Mouse (Mus musculus): ENCODE measurements around the gene AU022252. TPM values are rescaled to one million over a fixed set of nuclear protein-coding genes. Genes with fewer than 3 reads are reported as not detected.

The AU022252 gene
- polyA plus RNA-seq, 1 experiment from 2014 or later, result 41.3 TPM

- no peak for DNase-seq (ENCODE audit: low spot score)
- no peak overlapping the region for H3K27ac ChIP-seq (replicated peaks)
- H3K27me3 ChIP-seq (ENCODE audit: low read depth, poor library complexity, severe bottlenecking), result no peaks in the 10 kb centered on the region
- H3K36me3 ChIP-seq, result no peaks in the 10 kb centered on the region
- WGBS, result 92% methylated on average over 4 of the region's 4 CpGs
- no peaks in the 10 kb centered on the region for H3K9me3 ChIP-seq (replicated peaks)
- peaks cover 27% of the 10 kb centered on the region for H3K4me1 ChIP-seq
- H3K4me3 ChIP-seq, result no peak overlapping the region
Measured at GRCm38 (mm10) chr4:119192757-119193156, 39.8 kb downstream of the AU022252 start.

GRCm38 (mm10) chr4:119191273-119191672 lies 41.2 kb downstream of the AU022252 start:
- H3K36me3 ChIP-seq, result no peaks in the 10 kb centered on the region
- WGBS, result 86% methylated on average over 3 of the region's 3 CpGs

GRCm38 (mm10) chr4:119190618-119191017 lies 41.9 kb downstream of the AU022252 start:
- H3K27me3 ChIP-seq (ENCODE audit: low read depth, poor library complexity, severe bottlenecking), result no peaks in the 10 kb centered on the region
- DNase-seq (ENCODE audit: low spot score), result no peak
- H3K27ac ChIP-seq (replicated peaks), result no peak overlapping the region
- WGBS, result 88% methylated on average over 8 of the region's 8 CpGs
- H3K36me3 ChIP-seq, result no peaks in the 10 kb centered on the region
- H3K4me1 ChIP-seq, result peaks cover 7% of the 10 kb centered on the region
- no peak overlapping the region for H3K4me3 ChIP-seq
- H3K9me3 ChIP-seq (replicated peaks), result no peaks in the 10 kb centered on the region

More at GRCm38 (mm10) chr4:119191273-119191672, 41.2 kb downstream of the AU022252 start:
- Histone ChIP-seq H3K4me1 (peaks cover 13% of the 10 kb centered on the region), H3K4me3 (no peak overlapping the region), H3K27ac (replicated peaks) (no peak overlapping the region), H3K27me3 (ENCODE audit: low read depth, poor library complexity, severe bottlenecking) (no peaks in the 10 kb centered on the region), H3K9me3 (replicated peaks) (no peaks in the 10 kb centered on the region)
- DNase-seq (ENCODE audit: low spot score), result no peak

GRCm38 (mm10) chr4:119189864-119190263 lies 42.6 kb downstream of the AU022252 start, which contains the start of gene Ermap:
Ermap (minus strand) TSS chr4:119190011.
- Histone ChIP-seq H3K27me3 (ENCODE audit: low read depth, poor library complexity, severe bottlenecking) (no peaks in the 10 kb centered on the region), H3K4me3 (no peak within 1 kb of the TSS; the same call in 1 of the 2 replicates), H3K9me3 (replicated peaks) (no peaks in the 10 kb centered on the region), H3K36me3 (no peaks in the 10 kb centered on the region), H3K27ac (replicated peaks) (peak within 1 kb of the TSS; percentile 58), H3K4me1 (peaks cover 4% of the 10 kb centered on the region; the same call in 1 of the 2 replicates)
- no peak for DNase-seq (ENCODE audit: low spot score)
- 82% methylated on average over 6 of the region's 6 CpGs for WGBS

GRCm38 (mm10) chr4:119189392-119189791 lies 43.1 kb downstream of the AU022252 start:
- Histone ChIP-seq H3K27ac (replicated peaks) (peak overlapping the region; percentile 58), H3K36me3 (no peaks in the 10 kb centered on the region), H3K4me1 (peaks cover 4% of the 10 kb centered on the region; the same call in 1 of the 2 replicates), H3K9me3 (replicated peaks) (no peaks in the 10 kb centered on the region), H3K27me3 (ENCODE audit: low read depth, poor library complexity, severe bottlenecking) (no peaks in the 10 kb centered on the region), H3K4me3 (no peak overlapping the region; the same call in 1 of the 2 replicates)
- DNase-seq (ENCODE audit: low spot score), result no peak
- WGBS, result 79% methylated on average over 6 of the region's 6 CpGs

- H3K4me3 ChIP-seq, result no peak overlapping the region
- DNase-seq (ENCODE audit: low spot score), result no peak
- H3K27ac ChIP-seq (replicated peaks), result no peak overlapping the region
- no peaks in the 10 kb centered on the region for H3K36me3 ChIP-seq
- H3K27me3 ChIP-seq (ENCODE audit: low read depth, poor library complexity, severe bottlenecking), result no peaks in the 10 kb centered on the region
- peaks cover 4% of the 10 kb centered on the region; the same call in 1 of the 2 replicates for H3K4me1 ChIP-seq
- no peaks in the 10 kb centered on the region for H3K9me3 ChIP-seq (replicated peaks)
- 63% methylated on average over 11 of the region's 11 CpGs for WGBS
Measured at GRCm38 (mm10) chr4:119188060-119188785, 44.3 kb downstream of the AU022252 start.

- no peaks in the 10 kb centered on the region for H3K9me3 ChIP-seq (replicated peaks)
- H3K36me3 ChIP-seq, result no peaks in the 10 kb centered on the region
Measured at GRCm38 (mm10) chr4:119185771-119186170, 46.7 kb downstream of the AU022252 start.

GRCm38 (mm10) chr4:119183525-119183924 lies 49.0 kb downstream of the AU022252 start:
- 78% methylated on average over 1 of the region's 1 CpGs for WGBS
- no peak overlapping the region for H3K4me3 ChIP-seq

More at GRCm38 (mm10) chr4:119185771-119186170, 46.7 kb downstream of the AU022252 start:
- WGBS, result 89% methylated on average over 4 of the region's 4 CpGs
- H3K27ac ChIP-seq (replicated peaks), result no peak overlapping the region
- peaks cover 4% of the 10 kb centered on the region; the same call in 1 of the 2 replicates for H3K4me1 ChIP-seq
- no peak for DNase-seq (ENCODE audit: low spot score)
- no peaks in the 10 kb centered on the region for H3K27me3 ChIP-seq (ENCODE audit: low read depth, poor library complexity, severe bottlenecking)
- no peak overlapping the region for H3K4me3 ChIP-seq

GRCm38 (mm10) chr4:119181456-119181855 lies 51.1 kb downstream of the AU022252 start:
- Histone ChIP-seq H3K4me3 (no peak overlapping the region), H3K9me3 (replicated peaks) (no peaks in the 10 kb centered on the region), H3K36me3 (no peaks in the 10 kb centered on the region), H3K27ac (replicated peaks) (no peak overlapping the region), H3K27me3 (ENCODE audit: low read depth, poor library complexity, severe bottlenecking) (no peaks in the 10 kb centered on the region), H3K4me1 (no peaks in the 10 kb centered on the region)
- WGBS, result 91% methylated on average over 9 of the region's 9 CpGs
- DNase-seq (ENCODE audit: low spot score), result no peak

More at GRCm38 (mm10) chr4:119183525-119183924, 49.0 kb downstream of the AU022252 start:
- DNase-seq (ENCODE audit: low spot score), result no peak
- H3K27me3 ChIP-seq (ENCODE audit: low read depth, poor library complexity, severe bottlenecking), result no peaks in the 10 kb centered on the region
- H3K27ac ChIP-seq (replicated peaks), result no peak overlapping the region
- no peaks in the 10 kb centered on the region for H3K9me3 ChIP-seq (replicated peaks)
- H3K4me1 ChIP-seq, result no peaks in the 10 kb centered on the region
- H3K36me3 ChIP-seq, result no peaks in the 10 kb centered on the region

- Histone ChIP-seq H3K4me1 (no peaks in the 10 kb centered on the region), H3K27me3 (ENCODE audit: low read depth, poor library complexity, severe bottlenecking) (no peaks in the 10 kb centered on the region), H3K27ac (replicated peaks) (no peak overlapping the region), H3K4me3 (no peak overlapping the region), H3K9me3 (replicated peaks) (no peaks in the 10 kb centered on the region), H3K36me3 (no peaks in the 10 kb centered on the region)
- no peak for DNase-seq (ENCODE audit: low spot score)
- WGBS, result 58% methylated on average over 4 of the region's 4 CpGs
Measured at GRCm38 (mm10) chr4:119180133-119180707, 52.3 kb downstream of the AU022252 start.

GRCm38 (mm10) chr4:119178331-119178730 lies 54.2 kb downstream of the AU022252 start:
- Histone ChIP-seq H3K27me3 (ENCODE audit: low read depth, poor library complexity, severe bottlenecking) (no peaks in the 10 kb centered on the region), H3K36me3 (no peaks in the 10 kb centered on the region), H3K27ac (replicated peaks) (no peak overlapping the region), H3K4me3 (no peak overlapping the region), H3K4me1 (peaks cover 8% of the 10 kb centered on the region), H3K9me3 (replicated peaks) (no peaks in the 10 kb centered on the region)
- 82% methylated on average over 18 of the region's 18 CpGs for WGBS
- DNase-seq (ENCODE audit: low spot score), result no peak

- WGBS, result 82% methylated on average over 5 of the region's 5 CpGs
- H3K4me1 ChIP-seq, result peaks cover 14% of the 10 kb centered on the region
- no peaks in the 10 kb centered on the region for H3K27me3 ChIP-seq (ENCODE audit: low read depth, poor library complexity, severe bottlenecking)
- no peak overlapping the region for H3K27ac ChIP-seq (replicated peaks)
- no peak for DNase-seq (ENCODE audit: low spot score)
- no peaks in the 10 kb centered on the region for H3K36me3 ChIP-seq
- H3K9me3 ChIP-seq (replicated peaks), result no peaks in the 10 kb centered on the region
- no peak overlapping the region for H3K4me3 ChIP-seq
Measured at GRCm38 (mm10) chr4:119177702-119178101, 54.8 kb downstream of the AU022252 start.

Measured in midbrain, embryonic 10.5 days (tissue).